Mouse (Mus musculus): ENCODE measurements at regions not wholly inside any gene's neighbourhood (a gene's known extent, or its start where the extent isn't known, plus 50 kb on each side); places are given as distances from the start of the nearest gene placed in this dataset.

DNA sequence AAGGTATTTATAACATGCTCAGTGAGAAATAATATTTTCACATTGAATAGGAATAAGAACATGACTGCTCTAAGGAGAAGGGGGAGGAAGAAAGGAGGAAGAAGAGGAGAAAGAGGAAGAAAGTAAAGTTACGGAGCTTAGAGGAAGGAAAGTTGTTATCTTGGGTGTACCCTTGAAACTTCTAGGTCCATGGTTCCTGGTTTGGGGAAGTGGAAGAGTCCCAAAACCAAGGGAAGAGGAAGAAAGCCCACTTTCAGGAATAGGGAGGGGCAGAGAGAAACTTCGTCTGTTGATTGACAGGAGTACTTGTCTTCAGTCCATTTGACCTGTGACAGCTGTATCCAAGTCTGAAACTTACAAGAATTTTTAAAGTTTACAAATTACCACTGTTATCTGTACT is 134.6 kb upstream of the Ednrb start:
- TF ChIP-seq CTCF (IDR thresholded peaks at IDR 0.05; ENCODE audit: extremely low read depth, insufficient read depth, low read length) (no peak), POLR2A (IDR thresholded peaks at IDR 0.05; ENCODE audit: extremely low read depth, insufficient read depth, low read length) (no peak)
